Mouse (Mus musculus) megakaryocyte, embryonic 14.5 days (primary cell): Measurements from ENCODE around the gene Ska2.

Experiments
- FLI1 ChIP-seq: IDR thresholded peaks from 2 replicates; pipeline ENCODE4 v1.6.1; 2012; ENCODE audit warnings: low read length, inconsistent platforms, mixed read lengths
- GATA1 ChIP-seq: IDR thresholded peaks from 3 replicates; pipeline ENCODE4 v1.6.1; 2012; ENCODE audit warnings: mixed read lengths, low read length, inconsistent platforms, borderline replicate concordance

DNA sequence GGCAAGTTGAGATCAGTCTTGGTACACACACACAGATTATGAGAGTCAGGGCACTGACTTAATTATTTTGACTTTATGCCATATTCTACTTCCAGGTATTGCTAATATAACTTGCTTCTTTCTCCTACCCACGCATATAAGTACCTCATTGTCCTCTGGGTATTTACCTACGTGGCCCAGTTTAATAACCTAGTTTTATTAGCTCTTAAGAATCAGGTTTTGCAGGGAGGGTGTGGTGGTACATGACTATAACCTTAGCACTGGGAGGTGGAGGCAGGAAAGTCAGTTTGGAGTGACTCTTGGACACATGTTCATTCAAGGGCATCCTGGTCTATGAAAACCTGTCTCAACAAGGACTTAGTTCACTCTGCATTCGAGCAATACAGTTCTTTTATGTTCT lies 46.9 kb upstream of the Ska2 start:
- TF ChIP-seq GATA1 (no peak), FLI1 (no peak)
